Mouse (Mus musculus): ENCODE results near the gene Nrip2. TPM values are rescaled to one million over a fixed set of nuclear protein-coding genes. Genes with fewer than 3 reads are reported as not detected.

Gene Nrip2
- polyA plus RNA-seq, 1 experiment from 2014 or later, result 5.5 TPM

DNA sequence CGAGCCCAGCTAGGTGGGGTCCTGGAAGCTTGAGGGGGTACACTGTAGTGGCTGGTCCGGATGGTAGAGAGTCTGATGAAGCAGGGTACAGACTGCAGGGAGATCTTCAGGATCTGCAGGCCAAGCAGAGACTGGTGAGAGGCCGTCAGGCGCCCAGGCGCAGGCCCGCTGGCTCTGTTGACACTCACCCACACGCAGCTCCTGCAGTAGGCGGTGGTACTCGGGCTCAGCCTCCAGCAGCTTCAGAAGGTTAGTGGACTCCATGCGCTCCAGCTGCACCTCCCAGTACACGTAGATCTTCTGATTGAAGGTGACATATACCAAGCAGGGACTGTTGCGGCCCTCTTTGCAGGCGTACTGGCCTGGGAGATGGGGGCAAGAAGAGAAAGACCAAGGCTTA, 11.2 kb downstream of the Nrip2 start:
- Histone ChIP-seq H3K27me3 (ENCODE audit: control insufficient read depth, insufficient read depth, low read length) (no peaks in the 10 kb centered on the region), H3K4me3 (replicated peaks; ENCODE audit: low read length) (no peak overlapping the region), H3K27ac (ENCODE audit: low read length) (no peak overlapping the region), H3K4me1 (ENCODE audit: control insufficient read depth, insufficient read depth, low read length) (no peaks in the 10 kb centered on the region), H3K9me3 (replicated peaks; ENCODE audit: control insufficient read depth, low read length) (no peaks in the 10 kb centered on the region), H3K36me3 (ENCODE audit: control insufficient read depth, insufficient read depth, low read length) (peaks cover 27% of the 10 kb centered on the region), H3K4me2 (ENCODE audit: low read depth, low read length) (no peak overlapping the region), H3K9ac (ENCODE audit: low read length) (no peak overlapping the region)
- 91% methylated on average over 13 of the region's 13 CpGs for WGBS
- ATAC-seq (ENCODE audit: insufficient read depth, low FRiP score), result no peak

DNA sequence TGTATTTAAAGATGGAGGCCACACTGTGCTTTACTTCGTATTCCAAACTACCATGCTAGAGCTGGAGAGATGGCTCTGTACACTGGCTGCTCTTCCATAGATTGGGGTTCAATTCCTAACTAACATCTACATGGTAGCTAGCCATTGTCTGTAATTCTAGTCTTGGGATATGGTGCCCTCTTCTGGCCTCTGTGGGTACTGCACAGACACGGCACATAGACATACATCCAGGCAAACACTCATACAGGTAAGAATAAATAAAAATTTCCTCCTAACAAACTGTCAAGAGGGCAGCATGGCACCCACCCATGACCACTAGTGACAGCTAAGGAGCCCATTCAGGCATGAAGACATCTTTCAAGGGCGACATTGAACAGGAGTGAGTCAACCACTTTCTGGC, 12.0 kb downstream of the Nrip2 start:
- H3K36me3 ChIP-seq (ENCODE audit: control insufficient read depth, insufficient read depth, low read length), result peaks cover 27% of the 10 kb centered on the region
- peak; percentile 22; the same call in 1 of the 2 replicates for ATAC-seq (ENCODE audit: insufficient read depth, low FRiP score)

DNA sequence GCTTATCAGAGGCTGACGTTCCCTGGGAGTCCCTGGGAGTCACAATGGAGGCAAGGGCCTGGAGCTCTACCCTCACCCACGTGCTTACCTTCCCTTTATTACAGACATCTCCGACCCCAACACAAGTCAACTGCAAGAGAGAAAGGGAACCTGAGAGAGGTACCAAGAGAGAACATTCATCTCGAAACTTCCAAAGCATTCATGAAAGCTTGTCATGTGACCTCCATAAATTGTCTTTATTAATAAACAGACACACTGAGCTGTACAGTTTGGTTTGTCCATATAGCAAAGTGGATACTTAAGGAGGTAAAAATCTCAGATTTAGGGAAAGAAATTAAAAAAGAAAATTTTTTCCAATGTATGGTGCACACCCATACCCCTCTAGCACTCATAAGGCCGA, 17.1 kb downstream of the Nrip2 start:
- Histone ChIP-seq H3K4me3 (replicated peaks; ENCODE audit: low read length) (no peak overlapping the region), H3K27ac (ENCODE audit: low read length) (no peak overlapping the region), H3K9me3 (replicated peaks; ENCODE audit: control insufficient read depth, low read length) (no peaks in the 10 kb centered on the region), H3K4me1 (ENCODE audit: control insufficient read depth, insufficient read depth, low read length) (no peaks in the 10 kb centered on the region), H3K9ac (ENCODE audit: low read length) (no peak overlapping the region), H3K4me2 (ENCODE audit: low read depth, low read length) (no peak overlapping the region), H3K27me3 (ENCODE audit: control insufficient read depth, insufficient read depth, low read length) (no peaks in the 10 kb centered on the region), H3K36me3 (ENCODE audit: control insufficient read depth, insufficient read depth, low read length) (peaks cover 11% of the 10 kb centered on the region; the same call in 1 of the 2 replicates)
- 73% methylated on average over 5 of the region's 5 CpGs for WGBS
- ATAC-seq (ENCODE audit: insufficient read depth, low FRiP score), result no peak

More for the DNA sequence above, 12.0 kb downstream of the Nrip2 start:
- Histone ChIP-seq H3K4me1 (ENCODE audit: control insufficient read depth, insufficient read depth, low read length) (no peaks in the 10 kb centered on the region), H3K27ac (ENCODE audit: low read length) (no peak overlapping the region), H3K27me3 (ENCODE audit: control insufficient read depth, insufficient read depth, low read length) (no peaks in the 10 kb centered on the region), H3K4me2 (ENCODE audit: low read depth, low read length) (no peak overlapping the region), H3K9me3 (replicated peaks; ENCODE audit: control insufficient read depth, low read length) (no peaks in the 10 kb centered on the region), H3K4me3 (replicated peaks; ENCODE audit: low read length) (no peak overlapping the region), H3K9ac (ENCODE audit: low read length) (no peak overlapping the region)
- WGBS, result 15% methylated on average over 3 of the region's 3 CpGs

DNA sequence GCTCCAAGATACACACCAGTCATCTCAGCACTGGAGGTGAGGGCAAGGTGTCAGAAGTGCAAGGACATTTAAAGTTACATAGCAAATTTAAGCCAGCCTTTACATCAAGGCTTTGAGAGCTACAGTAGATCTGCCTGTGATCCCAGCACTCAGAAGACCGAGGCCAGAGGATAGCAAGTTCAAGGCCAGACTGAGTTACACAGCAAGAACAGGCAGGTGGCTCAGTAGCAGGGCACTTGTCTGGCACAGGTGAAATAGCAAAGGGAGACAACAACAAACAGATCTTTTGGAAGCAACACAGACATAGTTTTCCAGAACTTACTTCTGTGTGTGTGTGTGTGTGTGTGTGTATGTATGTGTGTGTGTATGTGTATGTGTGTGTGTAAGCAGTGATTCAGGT, 19.0 kb downstream of the Nrip2 start:
- Histone ChIP-seq H3K9ac (ENCODE audit: low read length) (no peak overlapping the region), H3K27me3 (ENCODE audit: control insufficient read depth, insufficient read depth, low read length) (no peaks in the 10 kb centered on the region), H3K9me3 (replicated peaks; ENCODE audit: control insufficient read depth, low read length) (no peaks in the 10 kb centered on the region), H3K4me1 (ENCODE audit: control insufficient read depth, insufficient read depth, low read length) (no peaks in the 10 kb centered on the region), H3K27ac (ENCODE audit: low read length) (no peak overlapping the region), H3K4me3 (replicated peaks; ENCODE audit: low read length) (no peak overlapping the region), H3K4me2 (ENCODE audit: low read depth, low read length) (no peak overlapping the region), H3K36me3 (ENCODE audit: control insufficient read depth, insufficient read depth, low read length) (peaks cover 2% of the 10 kb centered on the region; the same call in 1 of the 2 replicates)
- ATAC-seq (ENCODE audit: insufficient read depth, low FRiP score), result no peak
- 76% methylated on average over 1 of the region's 1 CpGs for WGBS

DNA sequence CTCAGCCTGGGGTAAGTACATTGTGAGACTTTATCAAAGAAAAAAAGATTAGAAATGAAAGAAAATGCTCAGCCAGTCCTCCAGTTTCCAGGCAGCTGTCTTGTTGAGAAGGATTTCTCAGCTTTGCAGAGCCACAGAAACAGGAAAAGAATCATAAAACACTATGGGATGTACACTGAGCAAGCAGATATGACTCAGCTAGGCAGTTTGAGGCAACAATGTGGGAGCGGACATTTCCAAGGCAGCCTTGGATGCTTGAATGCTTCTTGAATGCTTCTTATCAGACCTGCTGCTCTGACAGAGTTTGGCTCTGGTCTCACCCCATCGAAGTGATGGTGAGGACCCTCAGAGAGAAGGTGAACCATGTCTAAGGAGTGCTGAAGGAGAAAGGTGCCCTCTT, 21.9 kb downstream of the Nrip2 start:
- Histone ChIP-seq H3K27me3 (ENCODE audit: control insufficient read depth, insufficient read depth, low read length) (no peaks in the 10 kb centered on the region), H3K27ac (ENCODE audit: low read length) (peak overlapping the region; percentile 33; the same call in 1 of the 2 replicates), H3K9ac (ENCODE audit: low read length) (no peak overlapping the region), H3K36me3 (ENCODE audit: control insufficient read depth, insufficient read depth, low read length) (no peaks in the 10 kb centered on the region), H3K4me2 (ENCODE audit: low read depth, low read length) (no peak overlapping the region), H3K9me3 (replicated peaks; ENCODE audit: control insufficient read depth, low read length) (no peaks in the 10 kb centered on the region), H3K4me3 (replicated peaks; ENCODE audit: low read length) (no peak overlapping the region), H3K4me1 (ENCODE audit: control insufficient read depth, insufficient read depth, low read length) (peaks cover 3% of the 10 kb centered on the region; the same call in 1 of the 2 replicates)
- ATAC-seq (ENCODE audit: insufficient read depth, low FRiP score), result no peak
- 86% methylated on average over 2 of the region's 2 CpGs for WGBS

DNA sequence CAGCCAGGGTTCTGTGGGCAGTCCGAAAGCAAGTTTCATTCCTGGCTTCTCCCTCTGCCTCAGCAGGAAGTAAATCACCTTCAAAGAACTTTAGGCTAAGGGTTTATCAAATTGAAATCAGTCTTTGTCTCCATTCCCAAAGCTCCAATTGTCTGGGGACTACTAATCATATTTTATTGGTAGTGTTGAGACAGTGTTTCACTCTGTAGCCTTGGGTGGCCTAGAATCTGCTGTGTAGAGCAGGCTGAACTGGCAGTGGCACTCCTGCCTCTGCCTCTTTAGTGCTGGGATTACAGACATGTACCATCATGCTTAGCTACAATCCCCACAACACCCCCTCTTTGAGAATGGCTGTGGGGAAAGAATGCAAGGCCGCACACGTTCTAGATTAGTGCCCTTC, 22.4 kb downstream of the Nrip2 start:
- ATAC-seq (ENCODE audit: insufficient read depth, low FRiP score), result no peak
- no peaks in the 10 kb centered on the region for H3K9me3 ChIP-seq (replicated peaks; ENCODE audit: control insufficient read depth, low read length)
- H3K4me1 ChIP-seq (ENCODE audit: control insufficient read depth, insufficient read depth, low read length), result peaks cover 3% of the 10 kb centered on the region; the same call in 1 of the 2 replicates
- no peak overlapping the region for H3K4me3 ChIP-seq (replicated peaks; ENCODE audit: low read length)
- 83% methylated on average over 3 of the region's 3 CpGs for WGBS
- H3K27me3 ChIP-seq (ENCODE audit: control insufficient read depth, insufficient read depth, low read length), result no peaks in the 10 kb centered on the region
- H3K4me2 ChIP-seq (ENCODE audit: low read depth, low read length), result no peak overlapping the region
- no peak overlapping the region for H3K9ac ChIP-seq (ENCODE audit: low read length)
- no peaks in the 10 kb centered on the region for H3K36me3 ChIP-seq (ENCODE audit: control insufficient read depth, insufficient read depth, low read length)
- H3K27ac ChIP-seq (ENCODE audit: low read length), result peak overlapping the region; percentile 33; the same call in 1 of the 2 replicates

DNA sequence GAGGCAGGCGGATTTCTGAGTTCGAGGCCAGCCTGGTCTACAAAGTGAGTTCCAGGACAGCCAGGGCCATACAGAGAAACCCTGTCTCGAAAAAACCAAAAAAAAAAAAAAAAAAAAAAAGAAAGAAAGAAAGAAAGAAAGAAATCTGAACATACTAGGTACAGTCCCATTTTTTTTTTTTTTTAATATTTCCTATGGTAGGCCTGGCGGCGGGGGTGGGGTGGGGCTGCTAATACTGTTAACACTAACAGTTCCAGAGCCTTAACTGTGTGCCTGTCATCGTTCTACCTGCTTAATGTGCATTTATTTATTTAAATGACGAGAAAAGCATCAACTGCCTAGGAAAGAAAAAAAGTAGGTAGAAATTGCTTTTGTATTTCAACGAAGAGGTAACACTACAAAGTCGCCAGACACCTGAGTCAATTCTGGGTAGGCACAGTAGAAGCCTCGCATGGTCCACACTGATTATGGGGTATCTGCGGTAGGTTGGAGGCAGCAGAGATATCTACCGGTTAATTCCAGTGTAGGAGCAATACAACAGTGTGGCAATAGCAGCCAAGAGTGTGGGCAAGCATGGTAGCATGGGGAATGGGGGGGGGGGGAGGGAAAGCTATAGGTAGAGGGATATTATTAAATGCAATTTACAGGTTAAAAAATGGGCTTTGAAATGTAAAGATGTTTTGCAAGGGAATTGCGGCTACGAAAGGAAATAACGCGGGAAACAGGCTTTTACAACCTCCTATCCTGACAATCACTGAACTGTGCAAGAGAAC, 24.6 kb downstream of the Nrip2 start:
- no peaks in the 10 kb centered on the region for H3K9me3 ChIP-seq (replicated peaks; ENCODE audit: control insufficient read depth, low read length)
- peak overlapping the region; percentile 90 for H3K9ac ChIP-seq (ENCODE audit: low read length)
- peak overlapping the region; percentile 97 for H3K27ac ChIP-seq (ENCODE audit: low read length)
- WGBS, result 39% methylated on average over 15 of the region's 16 CpGs
- peaks cover 3% of the 10 kb centered on the region; the same call in 1 of the 2 replicates for H3K4me1 ChIP-seq (ENCODE audit: control insufficient read depth, insufficient read depth, low read length)
- no peaks in the 10 kb centered on the region for H3K27me3 ChIP-seq (ENCODE audit: control insufficient read depth, insufficient read depth, low read length)
- no peaks in the 10 kb centered on the region for H3K36me3 ChIP-seq (ENCODE audit: control insufficient read depth, insufficient read depth, low read length)
- 0 out of 2 replicates have a peak, but pooled peaks have one; percentile 24 for ATAC-seq (ENCODE audit: insufficient read depth, low FRiP score)
- peak overlapping the region; percentile 82 for H3K4me2 ChIP-seq (ENCODE audit: low read depth, low read length)
- H3K4me3 ChIP-seq (replicated peaks; ENCODE audit: low read length), result peak overlapping the region; percentile 60

DNA sequence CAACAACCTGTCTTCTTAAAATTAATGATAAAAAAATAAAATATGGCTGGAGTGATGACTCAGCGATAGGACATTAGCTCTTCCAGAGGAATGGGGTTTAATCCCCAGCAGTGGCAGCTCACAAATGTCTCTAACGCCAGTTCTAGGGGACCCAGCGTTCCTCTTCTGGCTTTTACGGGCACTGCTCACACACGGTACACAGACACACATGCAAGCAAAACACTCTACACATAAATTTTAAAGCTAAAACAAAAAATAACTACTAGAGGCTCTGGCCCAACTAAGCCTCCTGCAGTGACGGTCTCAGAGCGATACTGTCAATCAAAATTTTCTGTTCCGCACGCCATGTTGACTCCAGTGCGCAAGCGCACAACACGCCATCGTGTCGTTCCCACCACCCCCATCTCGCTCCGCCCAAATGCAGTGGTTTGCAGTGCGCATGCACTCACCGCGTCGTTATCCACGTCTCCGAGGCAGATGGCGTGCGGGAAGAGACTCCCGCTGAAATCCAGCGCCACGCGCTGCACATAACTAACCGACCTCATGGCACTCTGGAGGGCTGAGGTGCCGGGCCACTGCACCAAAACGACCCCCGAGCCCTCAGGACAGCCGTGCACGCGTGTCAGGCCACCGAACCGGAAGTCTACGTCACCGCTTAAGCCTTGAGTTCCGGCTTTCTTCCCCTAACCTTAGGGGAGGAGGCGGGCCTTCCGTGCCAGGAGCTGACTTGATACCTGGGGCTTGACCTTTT, 25.3 kb downstream of the Nrip2 start, which contains the start of gene Itfg2:
Gene Itfg2 (minus strand): TSS at position 663 of the 751 bp plus-strand sequence.
- ATAC-seq (ENCODE audit: insufficient read depth, low FRiP score), result peak; percentile 97
- Histone ChIP-seq H3K4me2 (ENCODE audit: low read depth, low read length) (peak within 1 kb of the TSS; percentile 83), H3K27me3 (ENCODE audit: control insufficient read depth, insufficient read depth, low read length) (no peaks in the 10 kb centered on the region), H3K36me3 (ENCODE audit: control insufficient read depth, insufficient read depth, low read length) (no peaks in the 10 kb centered on the region), H3K4me3 (replicated peaks; ENCODE audit: low read length) (peak within 1 kb of the TSS; percentile 60), H3K27ac (ENCODE audit: low read length) (peak within 1 kb of the TSS; percentile 97), H3K4me1 (ENCODE audit: control insufficient read depth, insufficient read depth, low read length) (peaks cover 3% of the 10 kb centered on the region; the same call in 1 of the 2 replicates), H3K9ac (ENCODE audit: low read length) (peak within 1 kb of the TSS; percentile 90), H3K9me3 (replicated peaks; ENCODE audit: control insufficient read depth, low read length) (no peaks in the 10 kb centered on the region)
- WGBS, result under 1% methylated on average over 42 of the region's 42 CpGs

DNA sequence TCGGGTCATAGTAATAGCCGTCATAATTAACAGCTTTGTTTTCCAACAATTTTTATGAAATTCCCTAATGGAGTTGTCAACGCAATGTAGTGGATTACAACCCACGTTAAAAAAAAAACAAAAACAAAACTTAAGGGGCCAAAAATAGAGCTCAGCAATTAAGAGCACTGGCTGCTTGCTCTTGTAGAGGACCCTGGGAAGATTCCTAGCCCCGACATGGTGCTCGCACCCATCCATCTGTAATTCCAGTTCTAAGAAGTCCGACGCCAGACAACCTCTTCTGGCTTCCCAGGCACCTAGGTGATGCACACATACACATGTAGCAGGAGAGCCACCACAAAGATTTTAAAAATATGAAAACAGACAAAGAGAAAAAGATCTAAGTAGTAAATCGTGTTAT, 25.9 kb downstream of the Nrip2 start:
- Histone ChIP-seq H3K27ac (ENCODE audit: low read length) (peak overlapping the region; percentile 97), H3K9me3 (replicated peaks; ENCODE audit: control insufficient read depth, low read length) (no peaks in the 10 kb centered on the region), H3K36me3 (ENCODE audit: control insufficient read depth, insufficient read depth, low read length) (peaks cover 4% of the 10 kb centered on the region; the same call in 1 of the 2 replicates), H3K4me1 (ENCODE audit: control insufficient read depth, insufficient read depth, low read length) (peaks cover 3% of the 10 kb centered on the region; the same call in 1 of the 2 replicates), H3K27me3 (ENCODE audit: control insufficient read depth, insufficient read depth, low read length) (no peaks in the 10 kb centered on the region), H3K4me2 (ENCODE audit: low read depth, low read length) (peak overlapping the region; percentile 83), H3K4me3 (replicated peaks; ENCODE audit: low read length) (peak overlapping the region; percentile 60), H3K9ac (ENCODE audit: low read length) (peak overlapping the region; percentile 90)
- 18% methylated on average over 9 of the region's 9 CpGs for WGBS
- ATAC-seq (ENCODE audit: insufficient read depth, low FRiP score), result no peak
